Mouse (Mus musculus) hindbrain, postnatal 0 days (tissue): ENCODE data around the gene Casp7. TPM values are rescaled to one million over a fixed set of nuclear protein-coding genes. Genes with fewer than 3 reads are reported as not detected.

Source experiments
- ATAC-seq: fragments of 200-750 bp; cut with Nextera tagmentation; 2 replicates; pipeline ENCODE4 v1.8.0; 2017; ENCODE audit warnings: mild to moderate bottlenecking, moderate TSS enrichment, moderate library complexity
- DNase-seq: peaks from one replicate; pipeline ENCODE4 v3.0.0-alpha.2; 2015; ENCODE audit warnings: low spot score
- H3K27ac ChIP-seq: fragments of 300-500 bp; sonication (generic); 2 replicates; pipeline ENCODE4 v1.5.1; 2014; ENCODE audit warnings: mild to moderate bottlenecking
- H3K27me3 ChIP-seq: fragments of 300-500 bp; sonication (generic); 2 replicates; pipeline ENCODE4 v1.6.1; 2014; ENCODE audit warnings: low read length, mixed read lengths; ENCODE audit not compliant: insufficient read depth
- H3K36me3 ChIP-seq: fragments of 300-500 bp; sonication (generic); 2 replicates; pipeline ENCODE4 v1.6.1; 2014; ENCODE audit warnings: low read length, mixed read lengths; ENCODE audit not compliant: insufficient read depth
- H3K4me1 ChIP-seq: fragments of 300-500 bp; sonication (generic); 2 replicates; pipeline ENCODE4 v1.6.1; 2014; ENCODE audit warnings: antibody characterized with exemption, low read length, mixed read lengths; ENCODE audit not compliant: insufficient read depth
- H3K4me2 ChIP-seq: fragments of 300-500 bp; sonication (generic); 2 replicates; pipeline ENCODE4 v1.6.1; 2014; ENCODE audit warnings: low read depth, mild to moderate bottlenecking, low read length, moderate library complexity, mixed read lengths
- H3K4me3 ChIP-seq: fragments of 300-500 bp; sonication (generic); 2 replicates; pipeline ENCODE4 v1.5.1; 2014; ENCODE audit warnings: low read length
- H3K9ac ChIP-seq: fragments of 300-500 bp; sonication (generic); replicated peaks from 2 replicates; pipeline ENCODE4 v1.6.1; 2014; ENCODE audit warnings: mild to moderate bottlenecking, low read length, moderate library complexity, mixed read lengths
- H3K9me3 ChIP-seq: fragments of 300-500 bp; sonication (generic); 2 replicates; pipeline ENCODE4 v1.6.1; 2016; ENCODE audit warnings: low read length, mixed read lengths
- CTCF ChIP-seq: IDR thresholded peaks from 2 replicates; pipeline ENCODE4 v1.5.1; 2016; ENCODE audit warnings: antibody characterized with exemption, control low read depth, low read depth
- WGBS: fragments of 180-500 bp; shearing (Covaris S2); extraction: QIAGEN DNeasy Blood & Tissue Kit; methylation state at CpG from one replicate; pipeline ENCODE4 v1.1.7; 2014; 5-methylcytosine and 5-hydroxymethylcytosine counted together
- polyA plus RNA-seq: library from polyadenylated mRNA; unstranded; fragments of >200 nt; fragmentation: Nextera tagmentation; extraction: Ambion mirVana; gene quantifications from 2 replicates; pipeline ENCODE4 v1.2.1, GENCODE M21; 2015
- total RNA-seq: library from RNA; depleted of rRNA; stranded (reverse); fragments of >200 nt; gene quantifications from 2 replicates; pipeline ENCODE4 v1.2.3, GENCODE M21; 2014

The Casp7 gene
- total and polyA plus RNA-seq, 2 experiments from 2014 or later, result 17.6 to 28.1 TPM

- no peak overlapping the region for H3K4me3 ChIP-seq
- H3K27ac ChIP-seq, result no peak overlapping the region
- H3K9me3 ChIP-seq, result no peaks in the 10 kb centered on the region
- H3K27me3 ChIP-seq, result 0 out of 2 replicates have a peak, but pooled peaks cover 21% of the 10 kb centered on the region
- no peaks in the 10 kb centered on the region for H3K36me3 ChIP-seq
- ATAC-seq, result no peak
- DNase-seq, result no peak
- H3K4me1 ChIP-seq, result peaks cover 16% of the 10 kb centered on the region
- TF ChIP-seq CTCF, result no peak
- 86% methylated on average over 9 of the region's 9 CpGs for WGBS
- no peak overlapping the region for H3K4me2 ChIP-seq
- no peak overlapping the region for H3K9ac ChIP-seq
Observed at GRCm38 (mm10) chr19:56393311-56393866, 3.5 kb upstream of the Casp7 start.

GRCm38 (mm10) chr19:56395183-56395935 lies 1.6 kb upstream of the Casp7 start:
- Histone ChIP-seq H3K4me1 (peaks cover 16% of the 10 kb centered on the region), H3K4me3 (no peak overlapping the region), H3K27ac (no peak overlapping the region), H3K36me3 (no peaks in the 10 kb centered on the region), H3K9me3 (no peaks in the 10 kb centered on the region), H3K9ac (no peak overlapping the region), H3K27me3 (0 out of 2 replicates have a peak, but pooled peaks cover 21% of the 10 kb centered on the region), H3K4me2 (no peak overlapping the region)
- 86% methylated on average over 16 of the region's 16 CpGs for WGBS
- no peak for DNase-seq
- ATAC-seq, result no peak
- TF ChIP-seq CTCF, result no peak

GRCm38 (mm10) chr19:56396227-56396626 lies 702 bp upstream of the Casp7 start:
- H3K27ac ChIP-seq, result no peak overlapping the region
- H3K4me3 ChIP-seq, result peak overlapping the region; percentile 67
- H3K9me3 ChIP-seq, result no peaks in the 10 kb centered on the region
- H3K36me3 ChIP-seq, result no peaks in the 10 kb centered on the region
- peak overlapping the region; percentile 72; the same call in 1 of the 2 replicates for H3K9ac ChIP-seq
- 0 out of 2 replicates have a peak, but pooled peaks cover 21% of the 10 kb centered on the region for H3K27me3 ChIP-seq
- ATAC-seq (no peak), DNase-seq (no peak)
- H3K4me2 ChIP-seq, result peak overlapping the region; percentile 87
- peaks cover 16% of the 10 kb centered on the region for H3K4me1 ChIP-seq
- TF ChIP-seq CTCF, result no peak
- WGBS, result 40% methylated on average over 12 of the region's 12 CpGs

GRCm38 (mm10) chr19:56397663-56398527 lies 966 bp downstream of the Casp7 start:
- no peak for TF ChIP-seq CTCF
- DNase-seq (no peak), ATAC-seq (no peak)
- WGBS, result 66% methylated on average over 11 of the region's 11 CpGs
- Histone ChIP-seq H3K9me3 (no peaks in the 10 kb centered on the region), H3K27me3 (0 out of 2 replicates have a peak, but pooled peaks cover 21% of the 10 kb centered on the region), H3K4me2 (peak overlapping the region; percentile 87), H3K4me1 (peaks cover 16% of the 10 kb centered on the region), H3K27ac (peak overlapping the region; percentile 76), H3K4me3 (peak overlapping the region; percentile 67), H3K9ac (peak overlapping the region; percentile 72), H3K36me3 (no peaks in the 10 kb centered on the region)

- Histone ChIP-seq H3K4me2 (no peak overlapping the region), H3K9me3 (no peaks in the 10 kb centered on the region), H3K27ac (no peak overlapping the region), H3K27me3 (0 out of 2 replicates have a peak, but pooled peaks cover 21% of the 10 kb centered on the region), H3K4me3 (no peak overlapping the region), H3K4me1 (peaks cover 16% of the 10 kb centered on the region), H3K36me3 (no peaks in the 10 kb centered on the region), H3K9ac (no peak overlapping the region)
- DNase-seq (no peak), ATAC-seq (no peak)
- TF ChIP-seq CTCF, result no peak
Observed at GRCm38 (mm10) chr19:56398528-56398795, 1.5 kb downstream of the Casp7 start.

- no peak overlapping the region for H3K4me3 ChIP-seq
- ATAC-seq (no peak), DNase-seq (no peak)
- no peak for TF ChIP-seq CTCF
- no peak overlapping the region for H3K9ac ChIP-seq
- 57% methylated on average over 14 of the region's 14 CpGs for WGBS
- H3K27me3 ChIP-seq, result 0 out of 2 replicates have a peak, but pooled peaks cover 11% of the 10 kb centered on the region
- H3K27ac ChIP-seq, result no peak overlapping the region
- H3K36me3 ChIP-seq, result no peaks in the 10 kb centered on the region
- H3K4me2 ChIP-seq, result no peak overlapping the region
- no peaks in the 10 kb centered on the region for H3K9me3 ChIP-seq
- peaks cover 16% of the 10 kb centered on the region for H3K4me1 ChIP-seq
Observed at GRCm38 (mm10) chr19:56400200-56400599, 3.3 kb downstream of the Casp7 start.
